Mouse (Mus musculus) monocyte, adult 5-6 weeks (primary cell): ENCODE data around the gene Gpcpd1. TPM values are rescaled to one million over a fixed set of nuclear protein-coding genes. Genes with fewer than 3 reads are reported as not detected.

Experiments used
- ATAC-seq: fragments of 153-309, 156-312 bp; replicated peaks from 2 replicates; pipeline ENCODE4 v1.8.0; 2017; ENCODE audit warnings: mild to moderate bottlenecking; ENCODE audit not compliant: low TSS enrichment, insufficient number of reproducible peaks, severe bottlenecking, poor library complexity, low FRiP score
- total RNA-seq: library from RNA; stranded (forward); fragments of 200-1000, 200-491, 200-594 nt; gene quantifications from 3 replicates; pipeline ENCODE4 v1.2.3, GENCODE M21; 2017

Gene Gpcpd1
- total RNA-seq, 1 experiment from 2014 or later, result 284 TPM

- ATAC-seq, result no peak
Observed at GRCm38 (mm10) chr2:132507521-132507920, 80.0 kb downstream of the Gpcpd1 start.

DNA sequence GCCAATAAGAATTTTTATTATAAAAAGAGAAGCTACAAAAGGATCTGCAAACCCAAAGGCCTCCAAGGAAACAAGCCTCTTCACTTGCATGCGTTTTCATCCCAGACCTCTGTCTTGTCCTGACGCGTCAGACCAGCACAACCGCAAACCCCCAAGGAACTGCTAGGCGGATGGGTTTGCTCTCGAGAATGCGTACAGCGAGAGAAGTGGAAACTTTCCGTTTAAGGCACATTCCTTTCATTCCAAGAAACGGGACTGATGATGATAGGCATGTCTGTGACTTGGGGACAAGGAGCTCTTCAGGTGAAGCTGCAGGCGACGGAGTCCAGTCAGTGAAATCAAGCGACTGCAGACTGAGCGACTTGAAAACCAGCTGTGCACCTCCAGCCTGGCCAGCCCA, 80.4 kb downstream of the Gpcpd1 start:
- no peak for ATAC-seq

DNA sequence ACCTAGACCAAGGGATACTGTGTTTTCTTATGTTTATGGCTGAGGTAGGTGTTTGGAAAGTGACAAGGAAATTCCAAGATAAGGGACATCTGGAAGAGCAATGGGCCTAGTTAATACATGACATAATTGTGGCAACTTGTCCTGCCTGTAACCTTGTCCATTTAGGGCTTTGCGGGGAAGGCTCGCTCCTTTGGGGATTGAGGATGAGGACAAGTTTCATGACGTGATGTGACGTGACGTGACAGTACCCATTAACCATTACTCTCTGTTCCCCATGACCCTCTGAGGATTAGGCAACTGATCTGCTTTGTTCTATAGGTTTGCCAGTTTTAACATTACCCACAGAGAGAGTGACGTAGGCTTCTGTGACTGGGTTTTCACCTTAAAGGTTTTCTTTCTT, 81.7 kb downstream of the Gpcpd1 start:
- ATAC-seq, result no peak

DNA sequence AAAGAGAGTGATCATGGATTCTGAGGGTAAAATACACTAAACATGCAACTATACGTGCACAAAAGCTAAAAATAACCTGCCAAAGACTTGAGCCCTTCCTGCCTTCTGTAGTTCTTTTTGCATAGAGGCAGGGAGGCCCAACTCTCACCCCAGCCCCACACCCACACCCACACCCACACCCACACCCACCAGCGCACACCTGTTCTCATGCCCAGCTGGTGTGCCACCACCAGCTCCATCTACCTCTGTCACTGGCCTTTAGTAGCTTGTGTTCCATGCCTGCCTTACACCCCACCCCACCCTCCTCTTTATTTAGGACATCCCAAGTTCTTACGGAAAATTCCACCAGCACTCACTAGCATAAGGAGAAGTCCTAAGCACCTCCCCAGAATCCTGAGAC, 89.2 kb downstream of the Gpcpd1 start:
- no peak for ATAC-seq

GRCm38 (mm10) chr2:132497412-132498135, 90.0 kb downstream of the Gpcpd1 start:
- no peak for ATAC-seq

DNA sequence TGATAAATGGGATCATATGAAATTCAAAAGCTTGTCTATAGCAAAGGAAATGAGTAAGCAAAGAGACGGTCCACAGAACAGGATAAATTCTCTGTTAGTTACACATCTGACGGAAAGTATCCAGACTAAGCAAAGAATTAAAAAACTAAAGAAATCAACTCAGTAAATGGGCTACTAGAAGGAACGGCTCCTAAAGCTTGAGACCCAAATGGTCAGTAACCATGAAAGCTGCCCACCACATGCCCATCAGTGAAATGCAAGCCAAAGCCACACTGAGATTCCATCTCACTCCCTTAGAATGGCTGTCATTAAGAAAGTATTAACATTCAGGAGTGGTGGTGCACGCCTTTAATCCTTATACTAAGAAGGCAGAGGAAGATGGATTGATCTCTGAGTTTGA, 94.3 kb downstream of the Gpcpd1 start:
- ATAC-seq, result no peak

DNA sequence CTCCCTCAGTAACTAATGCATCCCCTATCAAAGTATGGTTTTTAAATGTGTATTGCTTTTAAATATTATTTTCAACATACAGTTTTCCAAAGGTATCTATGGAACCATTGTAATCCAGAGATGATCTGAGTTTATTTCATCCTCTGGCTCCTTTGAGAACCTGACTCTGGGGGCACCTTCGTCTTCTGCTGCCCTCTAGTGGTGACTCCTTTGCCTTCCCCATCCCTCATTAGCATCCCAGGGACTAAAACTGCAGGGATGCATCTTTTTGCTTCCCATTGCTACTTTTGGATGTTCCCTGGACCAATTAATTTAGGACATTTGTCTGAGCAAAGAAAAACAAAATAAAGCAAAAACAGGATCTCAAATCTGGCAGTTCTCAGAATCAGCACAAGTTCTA, 102.1 kb downstream of the Gpcpd1 start:
- no peak for ATAC-seq

DNA sequence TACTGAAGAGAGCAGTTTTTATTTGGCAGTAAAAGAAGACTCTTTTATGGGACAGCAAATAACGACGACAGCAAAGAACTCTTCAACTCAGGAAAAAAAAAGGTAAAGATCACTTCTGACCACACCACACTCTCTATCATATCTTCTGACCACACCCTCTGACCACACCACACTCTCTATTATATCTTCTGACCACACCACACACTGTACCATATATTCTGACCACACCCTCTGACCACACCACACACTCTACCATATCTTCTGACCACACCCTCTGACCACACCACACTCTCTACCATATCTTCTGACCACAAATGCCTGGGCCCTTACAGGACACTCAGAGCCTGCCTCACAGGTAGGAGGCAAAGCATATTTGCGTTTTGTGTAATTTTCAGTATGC, 106.0 kb downstream of the Gpcpd1 start:
- ATAC-seq, result peak; percentile 63; the same call in 1 of the 2 replicates

Other genes starting within 250 kb of the Gpcpd1 start
- gene Prokr2, start 202.3 kb downstream of the Gpcpd1 start, total RNA-seq, result not detected in 3 replicates
- 15.0 to 21.8 TPM (median 15.4 TPM) in 3 replicates for gene Shld1, start 99.2 kb upstream of the Gpcpd1 start, total RNA-seq
- gene Chgb, start 193.5 kb upstream of the Gpcpd1 start, total RNA-seq, result not detected in 3 replicates
- 19.3 to 34.4 TPM (median 30.2 TPM) in 3 replicates for gene Trmt6, start 228.3 kb upstream of the Gpcpd1 start, total RNA-seq
- gene Mcm8, start 228.4 kb upstream of the Gpcpd1 start, total RNA-seq, result 0.86 to 4.1 TPM (median 1.8 TPM) in 3 replicates